Mouse (Mus musculus) stomach, postnatal 0 days (tissue): ENCODE data around the gene Klk1b3.

Experiments
- CTCF ChIP-seq: IDR thresholded peaks from 2 replicates; pipeline ENCODE4 v1.5.1; 2016; ENCODE audit warnings: antibody characterized with exemption, low read depth, mild to moderate bottlenecking, moderate library complexity
- EP300 ChIP-seq: optimal IDR thresholded peaks from 2 replicates; pipeline ENCODE3; 2016; ENCODE audit warnings: antibody characterized with exemption

DNA sequence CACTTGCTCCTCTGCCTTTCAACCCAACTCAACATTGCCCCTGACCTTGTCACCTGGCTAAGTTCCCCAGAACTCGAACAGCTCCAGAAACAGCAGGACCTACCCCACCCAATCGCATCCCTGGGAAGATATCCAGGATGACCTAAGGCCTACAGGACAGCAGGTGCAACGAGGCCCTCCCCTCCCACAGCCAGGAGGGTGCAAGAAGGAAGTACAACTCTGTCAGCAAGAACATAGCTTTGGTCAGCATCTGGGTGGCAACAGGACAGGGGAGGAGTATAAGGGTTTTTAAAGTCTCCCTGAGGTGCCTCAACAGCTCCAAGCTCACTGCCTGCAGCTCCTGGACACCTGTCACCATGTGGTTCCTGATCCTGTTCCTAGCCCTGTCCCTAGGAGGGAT is at the start of gene Klk1b3:
- TF ChIP-seq CTCF (no peak), EP300 (no peak)
